Mouse (Mus musculus) cerebellum, adult 2 months (tissue): ENCODE results near the gene Gstp3.
"Not testable (repeated sequence)": the region's sequence is repeated elsewhere in the genome, so short reads cannot be mapped to it uniquely, and the experiment has no call there.

Experiments used
- CTCF ChIP-seq: fragments of 200-500 bp; IDR thresholded peaks from 2 replicates; pipeline ENCODE4 v1.5.1; 2011; ENCODE audit warnings: low read depth, mild to moderate bottlenecking, control low read depth, low read length, moderate library complexity, borderline replicate concordance; ENCODE audit not compliant: insufficient read depth
- POLR2A ChIP-seq: fragments of 200-500 bp; IDR thresholded peaks from 2 replicates; pipeline ENCODE4 v1.6.1; 2011; ENCODE audit warnings: low read length, control low read depth, borderline replicate concordance; ENCODE audit not compliant: insufficient read depth

- TF ChIP-seq CTCF, POLR2A: not testable (repeated sequence)
Measured at GRCm38 (mm10) chr19:4037154-4037787, 22.1 kb downstream of the Gstp3 start.
